Mouse (Mus musculus): Measurements from ENCODE around the gene Atp2b1. TPM values are rescaled to one million over a fixed set of nuclear protein-coding genes. Genes with fewer than 3 reads are reported as not detected.

Gene Atp2b1
- polyA plus RNA-seq, 1 experiment from 2014 or later, result 160 TPM

DNA sequence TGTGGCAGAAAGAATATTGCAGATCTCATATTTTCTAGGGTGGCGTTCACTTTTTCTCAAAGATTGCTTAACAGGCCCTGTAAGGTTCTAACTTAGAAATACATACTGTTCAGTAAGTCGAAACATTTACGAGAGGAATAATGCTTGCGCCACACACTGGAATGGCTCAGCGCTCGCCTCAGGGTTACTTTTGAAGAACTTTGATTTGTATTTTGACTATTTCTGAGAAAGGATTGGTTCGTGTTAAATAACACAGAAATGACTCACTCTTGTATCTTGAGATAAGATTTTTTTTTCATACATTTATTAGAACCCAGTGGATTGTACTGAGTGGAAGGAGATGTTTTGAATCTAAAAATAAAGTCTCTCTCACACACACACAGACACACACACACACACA, 135.9 kb downstream of the Atp2b1 start:
- no peaks in the 10 kb centered on the region for H3K27me3 ChIP-seq
- no peak overlapping the region for H3K4me2 ChIP-seq (replicated peaks)
- no peak overlapping the region for H3K27ac ChIP-seq
- no peaks in the 10 kb centered on the region for H3K9me3 ChIP-seq
- no peak overlapping the region for H3K4me3 ChIP-seq (replicated peaks)
- H3K4me1 ChIP-seq (replicated peaks), result no peaks in the 10 kb centered on the region
- no peaks in the 10 kb centered on the region for H3K36me3 ChIP-seq
- H3K9ac ChIP-seq (replicated peaks), result no peak overlapping the region
- 95% methylated on average over 7 of the region's 7 CpGs for WGBS
- no peak for ATAC-seq

DNA sequence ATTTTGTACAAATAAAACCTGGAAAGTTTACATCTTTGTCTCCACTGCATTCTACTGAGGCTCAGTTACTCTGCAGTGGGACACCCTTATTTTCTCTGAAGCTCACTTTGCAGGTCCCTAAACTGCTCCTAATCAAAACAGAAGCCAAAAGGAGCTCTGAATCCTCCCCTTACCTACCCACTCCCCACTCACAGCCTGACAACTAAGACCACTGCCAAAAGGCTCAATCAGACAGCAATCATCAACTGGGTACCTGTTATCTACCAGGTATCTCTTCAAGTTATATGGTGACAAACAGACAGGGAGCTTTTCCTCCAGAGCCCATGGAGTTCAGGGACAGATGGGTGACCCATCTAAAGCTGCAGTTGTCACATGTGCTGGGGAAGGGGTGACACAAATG, 138.9 kb downstream of the Atp2b1 start:
- no peaks in the 10 kb centered on the region for H3K4me1 ChIP-seq (replicated peaks)
- no peaks in the 10 kb centered on the region for H3K36me3 ChIP-seq
- H3K27ac ChIP-seq, result no peak overlapping the region
- no peak for ATAC-seq
- no peak overlapping the region for H3K4me2 ChIP-seq (replicated peaks)
- H3K27me3 ChIP-seq, result no peaks in the 10 kb centered on the region
- H3K4me3 ChIP-seq (replicated peaks), result no peak overlapping the region
- no peaks in the 10 kb centered on the region for H3K9me3 ChIP-seq
- no peak overlapping the region for H3K9ac ChIP-seq (replicated peaks)

DNA sequence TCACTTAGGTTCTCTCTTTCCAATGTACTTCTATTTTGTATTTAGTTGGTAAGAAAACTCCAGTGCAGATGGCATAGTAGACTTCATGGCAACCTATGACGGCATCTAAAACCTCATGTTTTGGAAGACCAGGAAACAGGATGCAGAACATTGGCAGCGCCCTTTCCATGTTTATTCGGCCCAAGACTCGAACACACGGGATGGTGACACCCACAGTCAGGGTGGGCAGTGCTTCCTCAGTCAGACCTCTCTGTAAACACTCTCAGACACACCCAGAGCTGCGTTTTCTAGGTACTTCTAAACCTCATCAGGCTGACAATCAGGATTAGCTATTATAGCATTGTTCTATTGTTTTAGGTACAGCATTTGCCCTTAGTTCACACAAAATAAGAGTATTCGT, 146.4 kb downstream of the Atp2b1 start:
- H3K27me3 ChIP-seq, result no peaks in the 10 kb centered on the region
- H3K4me2 ChIP-seq (replicated peaks), result no peak overlapping the region
- no peak overlapping the region for H3K9ac ChIP-seq (replicated peaks)
- H3K27ac ChIP-seq, result no peak overlapping the region
- 91% methylated on average over 7 of the region's 7 CpGs for WGBS
- H3K36me3 ChIP-seq, result no peaks in the 10 kb centered on the region
- no peaks in the 10 kb centered on the region for H3K4me1 ChIP-seq (replicated peaks)
- H3K9me3 ChIP-seq, result no peaks in the 10 kb centered on the region
- no peak overlapping the region for H3K4me3 ChIP-seq (replicated peaks)
- no peak for ATAC-seq

DNA sequence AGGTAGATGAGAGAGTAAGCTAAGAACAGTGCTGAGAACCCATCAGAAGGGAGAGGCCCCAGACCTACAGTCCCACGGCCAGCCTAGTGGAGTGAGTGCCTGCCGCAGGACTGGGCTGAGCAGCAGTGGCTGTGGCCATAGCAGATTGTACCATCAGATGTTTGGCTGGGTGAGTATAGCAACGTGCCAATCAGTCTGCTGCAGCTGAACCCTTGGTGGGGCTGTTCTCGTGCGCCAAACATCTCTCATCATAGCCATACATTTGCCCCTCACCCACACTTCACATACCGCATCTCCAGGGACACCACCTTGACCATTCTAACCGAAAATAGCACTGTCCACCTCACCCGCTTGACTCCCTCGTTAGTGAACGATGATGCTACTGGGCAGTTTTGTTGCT, 147.2 kb downstream of the Atp2b1 start:
- Histone ChIP-seq H3K4me1 (replicated peaks) (no peaks in the 10 kb centered on the region), H3K4me2 (replicated peaks) (no peak overlapping the region), H3K4me3 (replicated peaks) (no peak overlapping the region), H3K36me3 (no peaks in the 10 kb centered on the region), H3K27ac (no peak overlapping the region), H3K27me3 (no peaks in the 10 kb centered on the region), H3K9me3 (no peaks in the 10 kb centered on the region), H3K9ac (replicated peaks) (no peak overlapping the region)
- no peak for ATAC-seq
- 94% methylated on average over 10 of the region's 10 CpGs for WGBS

DNA sequence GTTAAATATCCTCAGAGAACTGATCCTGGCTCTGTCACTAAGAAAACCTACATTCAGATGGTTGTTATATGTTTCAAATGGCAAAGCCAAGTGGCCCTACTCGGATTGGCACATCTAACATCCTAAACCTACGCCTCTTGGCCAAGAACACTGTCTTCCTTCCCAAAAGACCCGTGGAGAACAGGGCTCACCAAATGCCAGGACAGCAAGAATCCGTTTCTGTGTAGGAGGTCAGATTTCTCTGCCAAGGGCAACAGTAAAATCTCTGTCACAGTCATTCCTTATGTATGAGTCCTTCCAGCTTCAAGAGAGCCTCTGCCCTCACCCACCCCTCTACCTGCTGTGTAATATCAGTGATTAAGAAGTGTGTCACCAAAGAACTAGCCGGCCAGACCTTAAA, 148.3 kb downstream of the Atp2b1 start:
- 87% methylated on average over 5 of the region's 5 CpGs for WGBS
- Histone ChIP-seq H3K27ac (no peak overlapping the region), H3K4me1 (replicated peaks) (no peaks in the 10 kb centered on the region), H3K4me3 (replicated peaks) (no peak overlapping the region), H3K4me2 (replicated peaks) (no peak overlapping the region), H3K9me3 (no peaks in the 10 kb centered on the region), H3K9ac (replicated peaks) (no peak overlapping the region), H3K36me3 (no peaks in the 10 kb centered on the region), H3K27me3 (no peaks in the 10 kb centered on the region)
- no peak for ATAC-seq

Other genes with a start within 250 kb of the Atp2b1 start
- 12.8 and 13.7 TPM in 2 replicates for gene Poc1b, start 192.6 kb downstream of the Atp2b1 start, polyA plus RNA-seq (2015; fragmentation: Nextera tagmentation; extraction: Ambion mirVana)
- 3.4 TPM in 2 replicates for gene Galnt4, start 193.8 kb downstream of the Atp2b1 start, polyA plus RNA-seq (2015; fragmentation: Nextera tagmentation; extraction: Ambion mirVana)
- not detected in 2 replicates for gene Phxr2, start 211.9 kb downstream of the Atp2b1 start, polyA plus RNA-seq (2015; fragmentation: Nextera tagmentation; extraction: Ambion mirVana)

Data from midbrain, embryonic 13.5 days (tissue).